Mouse (Mus musculus): ENCODE data around the gene Chrna1.

GRCm38 (mm10) chr2:73571901-73572300 is 8.2 kb downstream of the Chrna1 start:
- TF ChIP-seq POLR2A (IDR thresholded peaks at IDR 0.05; ENCODE audit: extremely low read depth, insufficient read depth, low read length) (no peak), CTCF (IDR thresholded peaks at IDR 0.05; ENCODE audit: extremely low read depth, insufficient read depth, low read length) (no peak)

Data from cortical plate, adult 2 months (tissue).